Mouse (Mus musculus) stomach, postnatal 0 days (tissue): ENCODE data around the gene Stra8. TPM values are rescaled to one million over a fixed set of nuclear protein-coding genes. Genes with fewer than 3 reads are reported as not detected.
A peak's percentile ranks its signal among the peaks of the same experiment; 100 is the strongest.

Source experiments
- ATAC-seq: fragments of 200-750 bp; cut with Nextera tagmentation; 2 replicates; pipeline ENCODE4 v1.8.0; 2017; ENCODE audit not compliant: low FRiP score, low TSS enrichment
- DNase-seq: peaks from one replicate; pipeline ENCODE4 v3.0.0-alpha.2; 2016; ENCODE audit warnings: low spot score
- H3K27ac ChIP-seq: fragments of 300-500 bp; sonication (generic); replicated peaks from 2 replicates; pipeline ENCODE4 v1.5.1; 2014; ENCODE audit warnings: mild to moderate bottlenecking, control low read depth
- H3K27me3 ChIP-seq: fragments of 300-500 bp; sonication (generic); 2 replicates; pipeline ENCODE4 v1.6.1; 2014; ENCODE audit warnings: low read length; ENCODE audit not compliant: control insufficient read depth, insufficient read depth
- H3K36me3 ChIP-seq: fragments of 300-500 bp; sonication (generic); 2 replicates; pipeline ENCODE4 v1.6.1; 2014; ENCODE audit warnings: low read length, mixed read lengths; ENCODE audit not compliant: control insufficient read depth, insufficient read depth
- H3K4me1 ChIP-seq: fragments of 300-500 bp; sonication (generic); replicated peaks from 2 replicates; pipeline ENCODE4 v1.6.1; 2014; ENCODE audit warnings: antibody characterized with exemption; ENCODE audit not compliant: control insufficient read depth, insufficient read depth
- H3K4me2 ChIP-seq: fragments of 300-500 bp; sonication (generic); replicated peaks from 2 replicates; pipeline ENCODE4 v1.6.1; 2014; ENCODE audit warnings: low read depth, mild to moderate bottlenecking, control low read depth, moderate library complexity
- H3K4me3 ChIP-seq: fragments of 300-500 bp; sonication (generic); 2 replicates; pipeline ENCODE4 v1.5.1; 2014; ENCODE audit warnings: low read depth, low read length, control low read depth
- H3K9ac ChIP-seq: fragments of 300-500 bp; sonication (generic); 2 replicates; pipeline ENCODE4 v1.6.1; 2014; ENCODE audit warnings: mild to moderate bottlenecking, low read length, control low read depth, mixed read lengths
- H3K9me3 ChIP-seq: fragments of 300-500 bp; sonication (generic); 2 replicates; pipeline ENCODE4 v1.6.1; 2016; ENCODE audit warnings: low read length; ENCODE audit not compliant: control insufficient read depth
- CTCF ChIP-seq: IDR thresholded peaks from 2 replicates; pipeline ENCODE4 v1.5.1; 2016; ENCODE audit warnings: antibody characterized with exemption, low read depth, mild to moderate bottlenecking, moderate library complexity
- EP300 ChIP-seq: optimal IDR thresholded peaks from 2 replicates; pipeline ENCODE3; 2016; ENCODE audit warnings: antibody characterized with exemption
- WGBS: fragments of 180-500 bp; shearing (Covaris S2); extraction: QIAGEN DNeasy Blood & Tissue Kit; methylation state at CpG from one replicate; pipeline ENCODE4 v1.1.7; 2014; 5-methylcytosine and 5-hydroxymethylcytosine counted together
- polyA plus RNA-seq: library from polyadenylated mRNA; unstranded; fragments of >200 nt; fragmentation: Nextera tagmentation; extraction: Ambion mirVana; gene quantifications from 2 replicates; pipeline ENCODE4 v1.2.1, GENCODE M21; 2015

Gene Stra8
- polyA plus RNA-seq, 1 experiment from 2014 or later = 0.10 TPM

- DNase-seq (peak; percentile 47), ATAC-seq (peak; percentile 11; the same call in 1 of the 2 replicates)
- Histone ChIP-seq H3K27ac (peak overlapping the region; percentile 65), H3K36me3 (no peaks in the 10 kb centered on the region; the same call in 1 of the 2 replicates), H3K9me3 (no peaks in the 10 kb centered on the region), H3K4me2 (no peak overlapping the region), H3K9ac (no peak overlapping the region; the same call in 1 of the 2 replicates), H3K27me3 (no peaks in the 10 kb centered on the region), H3K4me3 (no peak overlapping the region), H3K4me1 (peaks cover 7% of the 10 kb centered on the region; the same call in 1 of the 2 replicates)
- TF ChIP-seq CTCF (peak; percentile 52), EP300 (no peak)
- WGBS = 58% methylated on average over 12 of the region's 12 CpGs
These were observed 43.8 kb upstream of the Stra8 start for GRCm38 (mm10) chr6:34875966-34876834.

GRCm38 (mm10) chr6:34876835-34877156, 43.2 kb upstream of the Stra8 start:
- H3K9ac ChIP-seq = no peak overlapping the region
- H3K9me3 ChIP-seq = no peaks in the 10 kb centered on the region
- no peaks in the 10 kb centered on the region; the same call in 1 of the 2 replicates for H3K36me3 ChIP-seq
- H3K4me1 ChIP-seq = peaks cover 7% of the 10 kb centered on the region; the same call in 1 of the 2 replicates
- H3K4me3 ChIP-seq = no peak overlapping the region
- 23% methylated on average over 2 of the region's 2 CpGs for WGBS
- DNase-seq (no peak), ATAC-seq (no peak)
- H3K27ac ChIP-seq = peak overlapping the region; percentile 30; the same call in 1 of the 2 replicates
- no peaks in the 10 kb centered on the region for H3K27me3 ChIP-seq
- TF ChIP-seq CTCF (no peak), EP300 (no peak)
- H3K4me2 ChIP-seq = peak overlapping the region; percentile 58

GRCm38 (mm10) chr6:34877509-34878321, 42.2 kb upstream of the Stra8 start, which contains the start of gene Cyren:
Gene Cyren, minus strand, starts transcription at chr6:34878060.
- no peaks in the 10 kb centered on the region; the same call in 1 of the 2 replicates for H3K36me3 ChIP-seq

GRCm38 (mm10) chr6:34879101-34879740, 40.7 kb upstream of the Stra8 start:
- Histone ChIP-seq H3K9ac (no peak overlapping the region), H3K4me3 (no peak overlapping the region), H3K36me3 (no peaks in the 10 kb centered on the region; the same call in 1 of the 2 replicates), H3K27ac (no peak overlapping the region), H3K4me1 (peaks cover 7% of the 10 kb centered on the region; the same call in 1 of the 2 replicates), H3K27me3 (no peaks in the 10 kb centered on the region), H3K9me3 (no peaks in the 10 kb centered on the region), H3K4me2 (no peak overlapping the region)
- DNase-seq (no peak), ATAC-seq (no peak)
- TF ChIP-seq EP300 = no peak
- no peak for TF ChIP-seq CTCF
- 91% methylated on average over 16 of the region's 16 CpGs for WGBS

More at GRCm38 (mm10) chr6:34877509-34878321, 42.2 kb upstream of the Stra8 start, which contains the start of gene Cyren:
- no peaks in the 10 kb centered on the region for H3K27me3 ChIP-seq
- 1% methylated on average over 56 of the region's 56 CpGs for WGBS
- peak within 1 kb of the TSS; percentile 58 for H3K4me2 ChIP-seq
- DNase-seq (peak; percentile 95), ATAC-seq (peak; percentile 93)
- peak within 1 kb of the TSS; percentile 57 for H3K4me3 ChIP-seq
- H3K9me3 ChIP-seq = no peaks in the 10 kb centered on the region
- H3K27ac ChIP-seq = peak within 1 kb of the TSS; percentile 95
- TF ChIP-seq EP300 = peak; percentile 5
- peak; percentile 72 for TF ChIP-seq CTCF
- H3K9ac ChIP-seq = peak within 1 kb of the TSS; percentile 74
- H3K4me1 ChIP-seq = peaks cover 7% of the 10 kb centered on the region; the same call in 1 of the 2 replicates

GRCm38 (mm10) chr6:34879911-34880475, 40.0 kb upstream of the Stra8 start:
- Histone ChIP-seq H3K4me2 (no peak overlapping the region), H3K9ac (no peak overlapping the region), H3K36me3 (no peaks in the 10 kb centered on the region; the same call in 1 of the 2 replicates), H3K4me1 (peaks cover 7% of the 10 kb centered on the region; the same call in 1 of the 2 replicates), H3K4me3 (no peak overlapping the region), H3K9me3 (no peaks in the 10 kb centered on the region), H3K27ac (no peak overlapping the region), H3K27me3 (no peaks in the 10 kb centered on the region)
- peak; percentile 47 for DNase-seq
- no peak for TF ChIP-seq EP300
- peak; percentile 72 for TF ChIP-seq CTCF
- ATAC-seq = no peak
- 51% methylated on average over 6 of the region's 6 CpGs for WGBS
